Mouse (Mus musculus) heart, postnatal 0 days (tissue): ENCODE data around the gene Usp10.

ENCODE experiments used
- CTCF ChIP-seq: IDR thresholded peaks from 2 replicates; pipeline ENCODE4 v1.5.1; 2016; ENCODE audit warnings: antibody characterized with exemption, control low read depth, low read depth
- EP300 ChIP-seq: IDR thresholded peaks from 2 replicates; pipeline ENCODE4 v1.6.1; 2016; ENCODE audit warnings: antibody characterized with exemption, low read depth

DNA sequence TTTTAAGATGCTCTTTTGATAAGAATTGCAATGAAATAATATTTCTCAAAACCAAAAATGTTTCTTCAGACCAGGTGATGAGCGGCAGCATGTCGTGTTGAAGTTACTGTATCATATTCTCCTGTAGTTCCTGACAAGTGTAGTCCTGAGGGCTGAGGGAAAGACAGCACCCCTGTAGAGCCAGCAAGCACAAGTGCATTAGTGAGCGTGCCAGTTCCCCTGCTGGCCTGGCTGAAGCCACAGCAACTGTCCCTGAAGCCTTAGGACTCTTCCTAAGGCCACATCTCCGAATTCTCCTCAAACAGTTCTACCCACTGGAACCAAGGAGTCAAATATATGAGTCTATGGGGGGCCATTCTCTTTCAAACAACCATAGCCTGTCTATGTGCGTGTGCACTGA, 13.1 kb downstream of the Usp10 start:
- TF ChIP-seq CTCF (no peak), EP300 (no peak)
